Mouse (Mus musculus): ENCODE results near the gene Kcnk3.

GRCm38 (mm10) chr5:30580725-30581124 is 7.2 kb upstream of the Kcnk3 start:
- TF ChIP-seq MYOD1 (IDR thresholded peaks at IDR 0.05; ENCODE audit: control insufficient read depth, insufficient read length, low read depth), result no peak
- TF ChIP-seq MAX (IDR thresholded peaks at IDR 0.05), result no peak
- no peak for TF ChIP-seq CTCF (IDR thresholded peaks at IDR 0.05; ENCODE audit: control insufficient read depth, insufficient read depth, insufficient read length)
- no peak for TF ChIP-seq USF1 (IDR thresholded peaks at IDR 0.05; ENCODE audit: low read depth)
